Mouse (Mus musculus) bone marrow macrophage, adult 2 months (primary cell): ENCODE results near the gene Cdrt4.

Experiments
- CTCF ChIP-seq: IDR thresholded peaks from 2 replicates; pipeline ENCODE4 v1.5.1; 2012; ENCODE audit warnings: low read depth, mild to moderate bottlenecking, low read length, moderate library complexity
- POLR2A ChIP-seq: IDR thresholded peaks from 2 replicates; pipeline ENCODE4 v1.6.1; 2012; ENCODE audit warnings: mild to moderate bottlenecking, low read depth, low read length, borderline replicate concordance

- TF ChIP-seq CTCF (no peak), POLR2A (no peak)
Measured at GRCm38 (mm10) chr11:62916765-62917164, 34.2 kb upstream of the Cdrt4 start.
